Mouse (Mus musculus) midbrain, embryonic 14.5 days (tissue): ENCODE data around the gene Ttyh2. TPM values are rescaled to one million over a fixed set of nuclear protein-coding genes. Genes with fewer than 3 reads are reported as not detected.
A peak's percentile ranks its signal among the peaks of the same experiment; 100 is the strongest.

Experiments used
- ATAC-seq: fragments of 200-750 bp; cut with Nextera tagmentation; 2 replicates; pipeline ENCODE4 v1.8.0; 2017; ENCODE audit warnings: moderate number of reproducible peaks, moderate library complexity; ENCODE audit not compliant: low FRiP score, low TSS enrichment
- DNase-seq: peaks from one replicate; pipeline ENCODE4 v3.0.0-alpha.2; 2015
- H3K27ac ChIP-seq: fragments of 300-500 bp; sonication (generic); replicated peaks from 2 replicates; pipeline ENCODE4 v1.5.1; 2014; ENCODE audit warnings: mild to moderate bottlenecking, low read depth, low read length, moderate library complexity
- H3K27me3 ChIP-seq: fragments of 300-500 bp; sonication (generic); 2 replicates; pipeline ENCODE4 v1.6.1; 2014; ENCODE audit warnings: low read length, control low read depth, mixed read lengths; ENCODE audit not compliant: control insufficient read depth, insufficient read depth
- H3K36me3 ChIP-seq: fragments of 300-500 bp; sonication (generic); 2 replicates; pipeline ENCODE4 v1.6.1; 2014; ENCODE audit warnings: low read length, control low read depth; ENCODE audit not compliant: control insufficient read depth, insufficient read depth
- H3K4me1 ChIP-seq: fragments of 300-500 bp; sonication (generic); 2 replicates; pipeline ENCODE4 v1.6.1; 2014; ENCODE audit warnings: mild to moderate bottlenecking, antibody characterized with exemption, low read length, control low read depth; ENCODE audit not compliant: control insufficient read depth, insufficient read depth
- H3K4me2 ChIP-seq: fragments of 300-500 bp; sonication (generic); 2 replicates; pipeline ENCODE4 v1.6.1; 2014; ENCODE audit warnings: mild to moderate bottlenecking, low read length, moderate library complexity
- H3K4me3 ChIP-seq: fragments of 300-500 bp; sonication (generic); replicated peaks from 2 replicates; pipeline ENCODE4 v1.5.1; 2014; ENCODE audit warnings: low read depth, low read length
- H3K9ac ChIP-seq: fragments of 300-500 bp; sonication (generic); replicated peaks from 2 replicates; pipeline ENCODE4 v1.6.1; 2014; ENCODE audit warnings: mild to moderate bottlenecking, low read length, moderate library complexity
- H3K9me3 ChIP-seq: fragments of 300-500 bp; sonication (generic); 2 replicates; pipeline ENCODE4 v1.6.1; 2016; ENCODE audit warnings: low read length, control low read depth, mixed read lengths; ENCODE audit not compliant: control insufficient read depth
- WGBS: fragments of 180-500 bp; shearing (Covaris S2); extraction: QIAGEN DNeasy Blood & Tissue Kit; methylation state at CpG from one replicate; pipeline ENCODE4 v1.1.7; 2014; 5-methylcytosine and 5-hydroxymethylcytosine counted together
- polyA plus RNA-seq: library from polyadenylated mRNA; unstranded; fragments of >200 nt; fragmentation: Nextera tagmentation; extraction: Ambion mirVana; gene quantifications from 2 replicates; pipeline ENCODE4 v1.2.1, GENCODE M21; 2014

The Ttyh2 gene
- polyA plus RNA-seq, 1 experiment from 2014 or later: 31.0 TPM

DNA sequence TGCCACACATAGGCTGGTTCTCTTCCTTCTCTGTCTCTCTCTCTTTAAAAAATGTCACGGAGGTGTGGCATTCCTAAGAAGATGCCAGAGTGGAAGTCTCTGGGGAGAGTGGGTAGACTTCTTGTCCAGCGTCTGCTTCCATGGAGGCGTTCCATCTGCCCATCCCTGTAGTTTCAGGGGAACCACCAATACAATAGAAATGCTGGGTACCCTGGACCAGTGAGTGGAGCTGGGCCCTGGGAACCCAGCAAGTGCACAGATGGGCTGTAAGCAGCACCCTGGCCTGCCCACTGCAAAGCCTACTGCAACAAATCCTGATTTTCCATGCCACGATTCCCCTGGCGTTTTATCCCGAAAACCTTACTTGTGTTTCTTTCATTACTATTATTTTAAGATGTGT is 39.3 kb downstream of the Ttyh2 start:
- Histone ChIP-seq H3K27me3 (no peaks in the 10 kb centered on the region), H3K9me3 (no peaks in the 10 kb centered on the region), H3K4me3 (no peak overlapping the region), H3K4me1 (no peaks in the 10 kb centered on the region), H3K4me2 (no peak overlapping the region), H3K27ac (no peak overlapping the region), H3K9ac (no peak overlapping the region), H3K36me3 (no peaks in the 10 kb centered on the region)
- DNase-seq: no peak
- WGBS: 85% methylated on average over 6 of the region's 6 CpGs
- no peak for ATAC-seq

DNA sequence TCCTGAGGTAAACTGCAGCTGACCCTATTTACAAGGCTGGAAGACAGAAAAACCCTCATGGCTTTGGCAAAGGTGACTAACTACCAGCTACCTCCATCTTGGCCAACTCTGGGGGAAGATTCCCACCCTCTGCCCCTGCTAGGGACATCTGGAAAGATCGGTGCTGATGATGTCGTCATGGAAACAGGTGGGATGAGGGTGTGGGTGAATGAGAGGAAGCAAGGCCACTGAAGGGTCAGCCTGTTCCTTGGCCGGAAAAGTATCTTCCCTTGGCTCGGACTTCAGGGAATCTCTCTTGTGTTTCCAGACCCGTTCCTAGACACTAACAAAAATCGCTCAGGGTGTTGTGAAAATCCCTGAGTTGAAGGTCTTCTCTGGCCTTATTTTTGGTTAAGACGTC is 40.3 kb downstream of the Ttyh2 start:
- Histone ChIP-seq H3K4me2 (no peak overlapping the region), H3K4me1 (no peaks in the 10 kb centered on the region), H3K36me3 (no peaks in the 10 kb centered on the region), H3K9ac (no peak overlapping the region), H3K27me3 (no peaks in the 10 kb centered on the region), H3K27ac (no peak overlapping the region), H3K9me3 (no peaks in the 10 kb centered on the region), H3K4me3 (no peak overlapping the region)
- 79% methylated on average over 7 of the region's 7 CpGs for WGBS
- ATAC-seq (no peak), DNase-seq (no peak)

DNA sequence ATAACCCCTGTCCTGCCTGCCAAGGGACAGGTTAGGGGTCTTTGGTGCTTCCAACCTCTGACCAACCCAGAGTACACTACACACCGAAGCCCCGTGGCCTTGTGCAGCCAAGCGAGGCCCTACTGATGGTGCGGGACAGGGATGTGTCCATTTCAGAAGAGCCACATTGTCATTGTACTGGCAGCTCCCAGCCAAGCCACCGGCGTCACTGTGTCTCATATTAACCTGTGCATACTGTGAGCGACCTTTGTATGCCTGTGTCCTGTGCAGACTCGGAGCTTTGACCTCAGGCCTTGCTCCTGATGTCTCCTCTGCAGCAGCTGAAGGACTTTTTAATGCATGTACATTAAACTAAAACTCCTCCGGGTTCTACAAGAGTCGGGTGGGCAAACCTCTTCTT is 45.3 kb downstream of the Ttyh2 start:
- H3K9me3 ChIP-seq: no peaks in the 10 kb centered on the region
- DNase-seq (no peak), ATAC-seq (no peak)
- H3K36me3 ChIP-seq: no peaks in the 10 kb centered on the region
- H3K9ac ChIP-seq: no peak overlapping the region
- no peak overlapping the region for H3K27ac ChIP-seq
- H3K4me3 ChIP-seq: no peak overlapping the region
- no peaks in the 10 kb centered on the region for H3K4me1 ChIP-seq
- 87% methylated on average over 10 of the region's 10 CpGs for WGBS
- H3K27me3 ChIP-seq: no peaks in the 10 kb centered on the region
- H3K4me2 ChIP-seq: no peak overlapping the region

DNA sequence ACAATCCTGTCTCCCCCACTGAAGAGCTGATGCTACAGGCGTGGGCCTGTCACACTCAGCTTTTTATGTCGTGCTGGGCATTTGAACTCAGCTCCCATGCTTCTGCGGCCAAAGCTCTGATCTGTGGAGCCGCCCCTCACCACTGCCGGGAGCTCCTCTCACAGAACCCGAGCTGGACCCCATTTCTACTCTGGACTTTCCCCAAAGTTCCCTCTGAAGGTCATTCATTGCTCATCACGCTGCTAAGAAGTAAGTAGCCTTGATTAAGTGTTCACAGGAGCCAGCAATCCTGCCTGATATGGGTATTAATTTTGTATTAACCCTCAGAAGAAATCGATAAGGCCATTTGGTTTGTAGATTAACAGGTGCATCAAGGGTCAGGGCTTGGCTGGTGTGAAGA is 47.2 kb downstream of the Ttyh2 start:
- H3K27ac ChIP-seq: no peak overlapping the region
- no peak overlapping the region for H3K4me2 ChIP-seq
- no peak overlapping the region for H3K9ac ChIP-seq
- H3K4me3 ChIP-seq: no peak overlapping the region
- H3K9me3 ChIP-seq: no peaks in the 10 kb centered on the region
- H3K4me1 ChIP-seq: peaks cover 2% of the 10 kb centered on the region
- no peaks in the 10 kb centered on the region for H3K36me3 ChIP-seq
- DNase-seq (no peak), ATAC-seq (no peak)
- 85% methylated on average over 8 of the region's 8 CpGs for WGBS
- no peaks in the 10 kb centered on the region for H3K27me3 ChIP-seq

DNA sequence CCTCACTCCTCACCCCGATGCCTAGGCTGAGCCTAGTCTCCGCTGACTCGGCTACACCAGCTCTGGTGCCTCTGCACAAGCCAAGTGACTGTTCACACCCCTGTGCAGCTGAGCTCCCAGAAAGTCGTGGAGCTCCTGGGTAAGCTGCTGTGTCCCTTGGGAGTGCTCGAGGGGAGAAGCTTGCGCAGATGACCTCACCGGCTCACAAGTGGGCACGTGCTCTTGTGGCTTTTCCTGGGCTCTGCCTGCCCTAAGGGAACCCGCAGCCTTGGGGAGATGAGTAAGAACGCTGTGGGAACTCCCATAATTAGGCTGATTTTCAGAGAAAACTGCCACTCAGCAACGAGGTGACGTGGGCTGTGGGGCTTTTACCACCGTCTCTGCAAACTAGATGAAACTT is 47.8 kb downstream of the Ttyh2 start:
- peaks cover 6% of the 10 kb centered on the region for H3K4me1 ChIP-seq
- H3K36me3 ChIP-seq: no peaks in the 10 kb centered on the region
- no peak overlapping the region for H3K4me2 ChIP-seq
- ATAC-seq (no peak), DNase-seq (no peak)
- no peaks in the 10 kb centered on the region for H3K9me3 ChIP-seq
- no peak overlapping the region for H3K9ac ChIP-seq
- H3K27ac ChIP-seq: no peak overlapping the region
- WGBS: 73% methylated on average over 13 of the region's 13 CpGs
- no peaks in the 10 kb centered on the region for H3K27me3 ChIP-seq
- H3K4me3 ChIP-seq: no peak overlapping the region

DNA sequence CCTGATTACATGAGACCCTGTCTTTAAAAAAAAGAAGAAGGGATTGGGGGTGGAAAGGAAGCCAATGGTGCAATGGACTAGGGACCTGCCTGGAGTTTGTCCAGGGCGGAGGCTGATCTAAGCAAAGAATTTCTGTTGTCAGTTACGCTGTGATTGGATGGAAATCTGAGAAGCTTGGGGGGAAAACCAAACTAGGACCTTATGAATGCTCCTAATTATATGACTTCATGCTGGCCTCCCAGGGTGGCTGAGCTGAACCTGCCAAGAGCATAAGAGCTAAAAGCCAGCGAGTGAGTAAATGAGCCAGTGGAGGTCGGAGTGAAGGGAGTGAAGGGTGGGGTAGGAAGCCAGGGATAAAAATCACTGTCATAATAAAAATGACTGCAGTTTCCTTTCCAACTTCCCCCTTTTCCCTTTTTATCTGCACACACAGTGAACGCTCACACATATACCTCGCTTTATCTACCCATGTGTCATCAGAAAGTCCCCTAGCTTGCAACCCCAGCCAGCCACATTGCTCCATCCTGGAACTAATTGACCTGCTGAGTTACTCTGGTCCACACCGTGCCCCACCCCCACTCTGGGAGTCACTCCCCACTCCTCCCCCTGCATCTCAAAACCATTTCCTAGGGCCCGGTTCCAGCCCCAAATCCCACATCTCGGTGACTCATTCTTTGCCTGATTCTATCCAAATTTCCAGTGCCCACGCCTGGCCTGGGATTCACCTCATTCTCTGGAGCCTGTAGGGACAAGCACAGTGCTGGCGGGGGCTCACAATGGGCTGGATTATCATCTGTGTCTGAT is 49.8 kb downstream of the Ttyh2 start:
- Histone ChIP-seq H3K27ac (no peak overlapping the region), H3K9ac (no peak overlapping the region), H3K27me3 (no peaks in the 10 kb centered on the region), H3K4me3 (no peak overlapping the region), H3K4me2 (no peak overlapping the region), H3K4me1 (peaks cover 6% of the 10 kb centered on the region), H3K36me3 (no peaks in the 10 kb centered on the region), H3K9me3 (no peaks in the 10 kb centered on the region)
- WGBS: 80% methylated on average over 11 of the region's 11 CpGs
- DNase-seq: no peak
- no peak for ATAC-seq

DNA sequence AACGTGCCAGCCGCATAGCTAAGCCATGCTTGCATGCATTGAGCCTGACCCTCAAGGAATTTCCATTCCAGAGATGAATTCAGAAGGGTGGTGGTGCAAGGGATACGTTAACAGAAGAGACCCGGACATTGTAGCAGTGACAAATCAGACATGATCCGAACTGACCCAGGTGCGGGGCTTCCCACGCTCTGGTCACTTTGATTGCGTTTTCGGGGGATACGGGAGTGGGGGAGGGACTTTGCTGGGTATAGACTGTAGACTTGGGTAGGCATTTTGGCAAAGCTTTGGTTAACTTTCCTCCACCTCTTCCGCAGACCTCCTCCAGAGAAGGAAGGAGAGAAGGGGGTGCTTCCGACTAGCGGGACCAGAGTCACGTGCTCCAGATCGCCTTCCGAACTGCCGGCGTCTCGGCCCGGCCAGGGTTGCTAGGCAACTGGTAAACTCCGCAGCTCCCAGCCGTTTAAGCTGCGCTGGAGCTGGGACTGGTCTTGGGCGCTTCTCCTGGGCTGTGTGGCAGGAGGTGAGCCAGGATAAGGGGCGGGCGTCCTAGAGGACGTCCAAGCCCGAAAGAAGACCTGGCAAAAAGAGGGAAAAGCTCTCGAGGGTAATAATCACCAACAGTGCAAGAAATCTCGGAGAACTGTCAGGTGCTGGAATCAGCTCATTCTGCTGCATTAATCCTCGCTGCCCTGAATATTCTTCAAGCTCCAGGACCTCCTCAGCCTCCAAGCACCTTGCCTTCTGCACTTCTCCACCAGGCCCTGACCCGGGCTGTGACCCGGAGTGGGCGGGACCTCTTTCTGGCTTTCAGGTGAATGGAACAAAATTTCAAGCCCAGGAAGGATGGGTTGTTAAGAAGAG is 52.0 kb downstream of the Ttyh2 start, which contains the start of gene Dnaic2:
TSS of gene Dnaic2 (plus strand) at position 444 of the 861 bp plus-strand sequence.
- DNase-seq: peak; percentile 89
- H3K9me3 ChIP-seq: no peaks in the 10 kb centered on the region
- WGBS: 9% methylated on average over 34 of the region's 34 CpGs
- no peak within 1 kb of the TSS for H3K27ac ChIP-seq
- no peaks in the 10 kb centered on the region for H3K36me3 ChIP-seq
- peak within 1 kb of the TSS; percentile 29 for H3K4me3 ChIP-seq
- peak within 1 kb of the TSS; percentile 66 for H3K4me2 ChIP-seq
- peak within 1 kb of the TSS; percentile 39; the same call in 1 of the 2 replicates for H3K9ac ChIP-seq
- ATAC-seq: peak; percentile 77
- no peaks in the 10 kb centered on the region for H3K27me3 ChIP-seq
- peaks cover 6% of the 10 kb centered on the region for H3K4me1 ChIP-seq

DNA sequence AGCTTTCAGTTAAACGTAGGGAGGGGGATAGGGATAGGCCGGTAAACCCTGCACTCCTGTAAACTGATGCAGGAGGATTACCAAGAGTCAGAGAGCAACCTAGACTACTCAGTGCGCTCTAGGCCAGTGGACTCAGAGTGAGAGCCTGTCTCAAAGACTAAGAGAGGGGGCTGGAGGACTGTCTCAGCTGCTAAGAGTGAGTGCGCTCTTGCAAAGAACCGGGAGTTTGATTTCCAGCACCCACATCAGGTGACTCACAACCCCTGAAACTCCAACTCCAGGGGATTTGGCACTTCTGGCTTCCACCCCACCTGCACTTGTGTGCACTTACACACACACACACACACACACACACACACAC is 52.6 kb downstream of the Ttyh2 start:
- WGBS: 28% methylated on average over 5 of the region's 5 CpGs
- no peaks in the 10 kb centered on the region for H3K9me3 ChIP-seq
- ATAC-seq (no peak), DNase-seq (no peak)
- H3K9ac ChIP-seq: peak overlapping the region; percentile 39; the same call in 1 of the 2 replicates
- H3K4me3 ChIP-seq: peak overlapping the region; percentile 29
- H3K4me2 ChIP-seq: peak overlapping the region; percentile 66
- H3K4me1 ChIP-seq: peaks cover 6% of the 10 kb centered on the region
- H3K27me3 ChIP-seq: no peaks in the 10 kb centered on the region
- H3K27ac ChIP-seq: no peak overlapping the region
- no peaks in the 10 kb centered on the region for H3K36me3 ChIP-seq
